Mouse (Mus musculus) MEL (cell line): Measurements from ENCODE around the gene Cyp4x1. TPM values are rescaled to one million over a fixed set of nuclear protein-coding genes. Genes with fewer than 3 reads are reported as not detected.

ENCODE experiments used
- DNase-seq: peaks from one replicate; pipeline ENCODE4 v3.0.0; 2011; ENCODE audit warnings: low read depth, low spot score
- H3K27ac ChIP-seq: 2 replicates; pipeline ENCODE4 v1.5.1; 2012; ENCODE audit warnings: low read depth, mild to moderate bottlenecking, control low read depth, low read length, moderate library complexity; ENCODE audit not compliant: control insufficient read depth
- H3K27me3 ChIP-seq, 2 experiments: fragments of 150-350 bp in 1 of 2; sonication (generic) in 1 of 2; 2 replicates each; pipeline ENCODE4 v1.6.1; 2012; ENCODE audit warnings: low read length in 2 of 2, mild to moderate bottlenecking in 2 of 2, improper control_type of control experiment in 1 of 2, moderate library complexity in 1 of 2; ENCODE audit not compliant: insufficient read depth in 2 of 2, control insufficient read depth in 1 of 2
- H3K36me3 ChIP-seq, 2 experiments: 2 replicates each; pipeline ENCODE4 v1.6.1; 2012 to 2014; ENCODE audit warnings: low read length in 2 of 2, improper control_type of control experiment in 1 of 2, inconsistent platforms in 1 of 2, mild to moderate bottlenecking in 1 of 2; ENCODE audit not compliant: insufficient read depth in 2 of 2, control insufficient read depth in 1 of 2
- H3K4me1 ChIP-seq, 2 experiments: fragments of 150-350 bp in 1 of 2; sonication (generic) in 1 of 2; 2 replicates each; pipeline ENCODE4 v1.6.1; 2012; ENCODE audit warnings: low read length in 2 of 2, improper control_type of control experiment in 1 of 2, mild to moderate bottlenecking in 1 of 2; ENCODE audit not compliant: insufficient read depth in 2 of 2, control insufficient read depth in 1 of 2
- H3K4me3 ChIP-seq, 2 experiments: fragments of 150-350 bp in 1 of 2; sonication (generic) in 1 of 2; 2 replicates each; pipeline ENCODE4 v1.5.1; 2012; ENCODE audit warnings: low read depth in 2 of 2, low read length in 2 of 2, mild to moderate bottlenecking in 2 of 2, moderate library complexity in 2 of 2, control low read depth in 1 of 2, improper control_type of control experiment in 1 of 2; ENCODE audit not compliant: control insufficient read depth in 1 of 2, insufficient read depth in 1 of 2
- H3K79me2 ChIP-seq: 2 replicates; pipeline ENCODE4 v1.6.1; 2012; ENCODE audit warnings: mild to moderate bottlenecking, low read length, moderate library complexity; ENCODE audit not compliant: control insufficient read depth, poor library complexity, insufficient read depth
- H3K9ac ChIP-seq: 2 replicates; pipeline ENCODE4 v1.6.1; 2012; ENCODE audit warnings: low read depth, mild to moderate bottlenecking, control low read depth, low read length, moderate library complexity; ENCODE audit not compliant: control insufficient read depth, poor library complexity, severe bottlenecking
- H3K9me3 ChIP-seq: fragments of 150-350 bp; sonication (generic); replicated peaks from 2 replicates; pipeline ENCODE4 v1.6.1; 2012; ENCODE audit warnings: mild to moderate bottlenecking, low read length, improper control_type of control experiment, moderate library complexity; ENCODE audit not compliant: insufficient read depth
- BHLHE40 ChIP-seq: IDR thresholded peaks from 2 replicates; pipeline ENCODE4 v1.6.1; 2012; ENCODE audit warnings: low read depth, mild to moderate bottlenecking, inconsistent platforms, low read length, improper control_type of control experiment, borderline replicate concordance
- CHD2 ChIP-seq: IDR thresholded peaks from 2 replicates; pipeline ENCODE4 v1.6.1; 2011; ENCODE audit warnings: low read length, improper control_type of control experiment
- CTCF ChIP-seq, 3 experiments: IDR thresholded peaks in 2 of 3; conservative IDR thresholded peaks in 1 of 3; 2 replicates each; pipeline ENCODE4 v1.5.1; 2011 to 2012; ENCODE audit warnings: low read length in 3 of 3, low read depth in 2 of 3, mild to moderate bottlenecking in 2 of 3, improper control_type of control experiment in 1 of 3, inconsistent platforms in 1 of 3, mixed read lengths in 1 of 3, moderate library complexity in 1 of 3; ENCODE audit not compliant: control insufficient read depth in 1 of 3, insufficient read depth in 1 of 3, poor library complexity in 1 of 3, severe bottlenecking in 1 of 3
- E2F4 ChIP-seq: IDR thresholded peaks from 2 replicates; pipeline ENCODE4 v1.6.1; 2011; ENCODE audit warnings: low read depth, low read length, improper control_type of control experiment, borderline replicate concordance
- ELF1 ChIP-seq: IDR thresholded peaks from 2 replicates; pipeline ENCODE4 v1.6.1; 2014; ENCODE audit warnings: low read depth, mild to moderate bottlenecking, inconsistent platforms, low read length, improper control_type of control experiment, moderate library complexity
- EP300 ChIP-seq, 2 experiments: IDR thresholded peaks; 2 replicates each; pipeline ENCODE4 v1.6.1; 2011; ENCODE audit warnings: improper control_type of control experiment in 2 of 2, low read length in 2 of 2, low read depth in 1 of 2, mild to moderate bottlenecking in 1 of 2
- GATA1 ChIP-seq: IDR thresholded peaks from 2 replicates; pipeline ENCODE4 v1.6.1; 2011; ENCODE audit warnings: low read depth, low read length, improper control_type of control experiment
- HCFC1 ChIP-seq: IDR thresholded peaks from 2 replicates; pipeline ENCODE4 v1.6.1; 2012; ENCODE audit warnings: low read depth, mild to moderate bottlenecking, inconsistent platforms, low read length, improper control_type of control experiment, moderate library complexity
- JUND ChIP-seq: IDR thresholded peaks from 2 replicates; pipeline ENCODE4 v1.6.1; 2011; ENCODE audit warnings: low read depth, mild to moderate bottlenecking, improper control_type of control experiment, low read length
- KAT2A ChIP-seq: conservative IDR thresholded peaks from 2 replicates; pipeline ENCODE4 v1.6.1; 2012; ENCODE audit warnings: low read depth, low read length, improper control_type of control experiment, inconsistent platforms
- MAZ ChIP-seq: IDR thresholded peaks from 2 replicates; pipeline ENCODE4 v1.6.1; 2012; ENCODE audit warnings: low read depth, mild to moderate bottlenecking, inconsistent platforms, low read length, improper control_type of control experiment
- MYB ChIP-seq: IDR thresholded peaks from 2 replicates; pipeline ENCODE4 v1.6.1; 2011; ENCODE audit warnings: mild to moderate bottlenecking, low read depth, low read length, improper control_type of control experiment
- MYC ChIP-seq: IDR thresholded peaks from 2 replicates; pipeline ENCODE4 v1.6.1; 2011; ENCODE audit warnings: low read depth, mild to moderate bottlenecking, low read length, improper control_type of control experiment, moderate library complexity
- NELFE ChIP-seq: IDR thresholded peaks from 2 replicates; pipeline ENCODE4 v1.6.1; 2011; ENCODE audit warnings: low read depth, low read length, improper control_type of control experiment
- NRF1 ChIP-seq: IDR thresholded peaks from 2 replicates; pipeline ENCODE4 v1.6.1; 2014; ENCODE audit warnings: low read depth, mild to moderate bottlenecking, inconsistent platforms, low read length, improper control_type of control experiment, moderate library complexity; ENCODE audit not compliant: poor library complexity, insufficient read depth, severe bottlenecking
- POLR2A ChIP-seq, 2 experiments: IDR thresholded peaks; 2 replicates each; pipeline ENCODE4 v1.6.1; 2011 to 2012; ENCODE audit warnings: low read length in 2 of 2, mild to moderate bottlenecking in 2 of 2, control low read depth in 1 of 2, improper control_type of control experiment in 1 of 2, low read depth in 1 of 2, moderate library complexity in 1 of 2; ENCODE audit not compliant: control insufficient read depth in 1 of 2, insufficient read depth in 1 of 2, poor library complexity in 1 of 2
- POLR2AphosphoS2 ChIP-seq: IDR thresholded peaks from 2 replicates; pipeline ENCODE4 v1.6.1; 2011; ENCODE audit warnings: low read length, improper control_type of control experiment
- RAD21 ChIP-seq: IDR thresholded peaks from 2 replicates; pipeline ENCODE4 v1.6.1; 2011; ENCODE audit warnings: mild to moderate bottlenecking, low read depth, low read length, improper control_type of control experiment
- TAL1 ChIP-seq: IDR thresholded peaks from 2 replicates; pipeline ENCODE4 v1.6.1; 2012; ENCODE audit warnings: mild to moderate bottlenecking, inconsistent platforms, low read length, moderate library complexity, mixed read lengths
- TCF12 ChIP-seq: IDR thresholded peaks from 2 replicates; pipeline ENCODE4 v1.6.1; 2014; ENCODE audit warnings: low read depth, mild to moderate bottlenecking, inconsistent platforms, low read length, improper control_type of control experiment, moderate library complexity
- USF1 ChIP-seq: IDR thresholded peaks from 2 replicates; pipeline ENCODE4 v1.6.1; 2014; ENCODE audit warnings: low read depth, mild to moderate bottlenecking, inconsistent platforms, low read length, improper control_type of control experiment, moderate library complexity
- ZC3H11A ChIP-seq: IDR thresholded peaks from 2 replicates; pipeline ENCODE4 v1.6.1; 2012; ENCODE audit warnings: low read depth, mild to moderate bottlenecking, inconsistent platforms, low read length, improper control_type of control experiment
- ZKSCAN1 ChIP-seq: IDR thresholded peaks from 2 replicates; pipeline ENCODE4 v1.6.1; 2012; ENCODE audit warnings: low read depth, mild to moderate bottlenecking, inconsistent platforms, low read length, improper control_type of control experiment, moderate library complexity
- ZNF384 ChIP-seq: IDR thresholded peaks from 2 replicates; pipeline ENCODE4 v1.6.1; 2012; ENCODE audit warnings: low read depth, mild to moderate bottlenecking, inconsistent platforms, low read length, improper control_type of control experiment
- polyA plus RNA-seq, 2 experiments: library from polyadenylated mRNA; stranded (reverse) in 1 of 2; unstranded in 1 of 2; fragments of >175 nt in 1 of 2; fragments of >200 nt in 1 of 2; gene quantifications; 2 replicates each; pipeline versions ENCODE4 v1.2.1 to v1.2.4; 2012; ENCODE audit warnings: low replicate concordance in 2 of 2, low read depth in 1 of 2; ENCODE audit not compliant: insufficient read length in 2 of 2, insufficient read depth in 1 of 2, missing spikeins in 1 of 2
- total RNA-seq: library from RNA; depleted of rRNA; stranded (reverse); fragments of 300-350 nt; gene quantifications from 2 replicates; pipeline ENCODE4 v1.2.3, GENCODE M21; 2012

The Cyp4x1 gene
- total and polyA plus RNA-seq, 3 experiments, result 0.04 to 0.47 TPM; not detected in 1

DNA sequence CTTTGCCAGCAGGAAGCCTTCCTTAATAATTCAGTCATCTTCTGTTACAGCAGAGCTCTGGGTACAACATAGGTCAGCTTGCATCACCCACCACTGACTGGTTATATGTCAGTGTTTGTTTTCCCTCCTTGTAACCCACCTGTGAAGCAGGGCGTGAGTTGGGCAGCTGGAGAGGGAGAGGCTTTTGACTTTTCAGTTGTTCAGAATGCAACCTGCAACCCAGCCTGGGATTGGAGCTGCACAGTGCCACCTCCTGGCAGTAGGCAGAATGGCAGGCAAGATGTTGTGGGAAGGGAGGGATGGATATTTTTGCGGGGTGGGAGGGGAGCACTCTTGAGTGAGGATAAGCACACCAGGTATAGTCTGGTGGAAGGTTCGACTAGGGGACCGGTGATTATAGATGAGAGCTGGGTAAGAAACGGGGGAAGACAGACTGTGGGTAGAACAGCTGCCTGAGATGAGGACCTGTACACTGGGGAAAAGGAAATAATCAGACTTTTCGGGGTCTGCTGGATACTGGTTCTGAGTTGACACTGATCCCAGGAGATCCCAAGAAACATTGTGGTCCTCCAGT lies 48.5 kb downstream of the Cyp4x1 start (continued):
- TF ChIP-seq MYC (no peak), BHLHE40 (no peak), RAD21 (peak; percentile 81), TCF12 (no peak), HCFC1 (no peak), NRF1 (no peak), MAZ (peak; percentile 52; the same call in 1 of the 2 replicates), POLR2AphosphoS2 (no peak), CHD2 (no peak), NELFE (no peak), USF1 (no peak), ZNF384 (no peak), POLR2A (IDR thresholded peaks at IDR 0.05; ENCODE audit: control insufficient read depth in 1 of 2, insufficient read depth in 1 of 2, low read depth in 1 of 2, low read length in 2 of 2, poor library complexity in 1 of 2) (no peak), MYB (no peak), JUND (no peak)
- TF ChIP-seq, all 39 proteins: peak for 6

- Histone ChIP-seq H3K4me1 (peaks cover 0 to 5% of the 10 kb centered on the region in 2 experiments; a peak in 1 of 4 replicates), H3K79me2 (no peaks in the 10 kb centered on the region), H3K27me3 (no peaks in the 10 kb centered on the region), H3K36me3 (peaks cover 0 to 3% of the 10 kb centered on the region in 2 experiments; a peak in 1 of 4 replicates), H3K9me3 (no peaks in the 10 kb centered on the region), H3K4me3 (no peak overlapping the region), H3K27ac (no peak overlapping the region), H3K9ac (no peak overlapping the region)
- DNase-seq, result no peak
- TF ChIP-seq TAL1 (no peak), GATA1 (no peak), MAZ (no peak), ZC3H11A (no peak), ZKSCAN1 (no peak), MYC (no peak), ZNF384 (no peak), CTCF (IDR thresholded peaks at IDR 0.05 in 2 of 3, conservative IDR thresholded peaks at IDR 0.05 in 1 of 3; ENCODE audit: control insufficient read depth in 1 of 3, insufficient read depth in 1 of 3, low read depth in 2 of 3, low read length in 3 of 3, poor library complexity in 1 of 3, severe bottlenecking in 1 of 3) (no peak), E2F4 (no peak), BHLHE40 (no peak), ELF1 (no peak), NELFE (no peak), KAT2A (no peak), EP300 (IDR thresholded peaks at IDR 0.05; ENCODE audit: low read depth in 1 of 2, low read length in 2 of 2) (no peak), CHD2 (no peak), NRF1 (no peak)
Measured at GRCm38 (mm10) chr4:115083031-115083430, 51.0 kb downstream of the Cyp4x1 start.
